Mouse (Mus musculus) intestine, embryonic 15.5 days (tissue): ENCODE data around the gene Glb1. TPM values are rescaled to one million over a fixed set of nuclear protein-coding genes. Genes with fewer than 3 reads are reported as not detected.

Experiments
- ATAC-seq: fragments of 200-750 bp; cut with Nextera tagmentation; 2 replicates; pipeline ENCODE4 v1.8.0; 2017; ENCODE audit warnings: moderate TSS enrichment, moderate library complexity
- H3K27ac ChIP-seq: fragments of 300-500 bp; sonication (generic); 2 replicates; pipeline ENCODE4 v1.5.1; 2015; ENCODE audit warnings: mild to moderate bottlenecking, inconsistent platforms
- H3K27me3 ChIP-seq: fragments of 300-500 bp; sonication (generic); replicated peaks from 2 replicates; pipeline ENCODE4 v1.6.1; 2015; ENCODE audit warnings: inconsistent platforms
- H3K36me3 ChIP-seq: fragments of 300-500 bp; sonication (generic); 2 replicates; pipeline ENCODE4 v1.6.1; 2015; ENCODE audit warnings: inconsistent platforms
- H3K4me1 ChIP-seq: fragments of 300-500 bp; sonication (generic); replicated peaks from 2 replicates; pipeline ENCODE4 v1.6.1; 2015; ENCODE audit warnings: inconsistent platforms
- H3K4me2 ChIP-seq: fragments of 300-500 bp; sonication (generic); replicated peaks from 2 replicates; pipeline ENCODE4 v1.6.1; 2015; ENCODE audit warnings: mild to moderate bottlenecking, inconsistent platforms
- H3K4me3 ChIP-seq: fragments of 300-500 bp; sonication (generic); replicated peaks from 2 replicates; pipeline ENCODE4 v1.5.1; 2015; ENCODE audit warnings: inconsistent platforms
- H3K9ac ChIP-seq: fragments of 300-500 bp; sonication (generic); 2 replicates; pipeline ENCODE4 v1.6.1; 2015; ENCODE audit warnings: inconsistent platforms
- H3K9me3 ChIP-seq: fragments of 300-500 bp; sonication (generic); 2 replicates; pipeline ENCODE4 v1.6.1; 2016; ENCODE audit warnings: inconsistent platforms
- WGBS: fragments of 180-500 bp; shearing (Covaris S2); methylation state at CpG from one replicate; pipeline ENCODE4 v1.1.7; 2015; 5-methylcytosine and 5-hydroxymethylcytosine counted together
- polyA plus RNA-seq: library from polyadenylated mRNA; unstranded; fragments of >200 nt; fragmentation: Nextera tagmentation; extraction: Ambion mirVana; gene quantifications from 2 replicates; pipeline ENCODE4 v1.2.1, GENCODE M21; 2015

Glb1 gene
- polyA plus RNA-seq, 1 experiment from 2014 or later = 157 TPM

DNA sequence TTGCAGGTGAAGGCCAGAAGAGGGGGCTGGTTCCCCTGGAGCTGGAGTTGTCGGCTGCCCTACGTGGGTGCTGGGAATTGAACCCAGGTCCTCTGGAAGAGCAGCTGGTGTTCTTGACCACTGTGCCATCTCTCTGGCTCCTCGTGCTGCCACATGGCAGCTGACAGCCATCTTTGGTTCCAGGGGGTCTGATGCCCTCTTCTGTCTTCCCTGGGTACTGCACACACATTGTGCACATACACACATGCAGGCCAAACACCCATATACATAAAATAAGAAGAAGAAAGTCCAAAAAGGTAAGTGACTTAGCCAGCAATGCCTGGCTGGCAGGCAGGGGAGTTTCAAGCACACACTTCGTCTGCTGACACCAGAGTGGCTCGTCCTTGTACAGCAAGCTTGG is 24.7 kb downstream of the Glb1 start:
- Histone ChIP-seq H3K27ac (no peak overlapping the region), H3K27me3 (no peaks in the 10 kb centered on the region), H3K36me3 (peaks cover 8% of the 10 kb centered on the region), H3K9me3 (no peaks in the 10 kb centered on the region), H3K4me1 (no peaks in the 10 kb centered on the region), H3K9ac (no peak overlapping the region), H3K4me2 (no peak overlapping the region), H3K4me3 (no peak overlapping the region)
- ATAC-seq = no peak
- 94% methylated on average over 5 of the region's 5 CpGs for WGBS

DNA sequence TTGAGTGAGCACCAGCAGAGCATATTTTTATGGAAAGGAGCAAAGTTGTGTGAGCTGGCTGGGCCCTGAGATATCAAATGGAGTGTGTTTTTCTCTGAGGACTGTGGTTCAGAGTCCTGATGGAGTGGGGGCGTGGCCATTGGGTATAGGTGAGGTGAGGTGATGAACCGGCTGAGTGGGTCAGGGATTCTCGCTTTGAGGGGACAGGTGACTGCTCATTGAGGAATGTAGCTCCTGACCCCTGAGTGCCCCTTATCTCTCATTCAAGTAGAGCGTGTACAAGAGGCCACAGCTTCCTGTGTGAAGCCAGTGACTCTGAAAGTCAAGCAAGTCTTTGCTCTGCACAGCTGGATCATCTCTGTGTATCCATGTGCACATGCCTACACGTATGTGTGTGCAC is 25.3 kb downstream of the Glb1 start:
- WGBS = 78% methylated on average over 5 of the region's 5 CpGs
- no peak for ATAC-seq
- Histone ChIP-seq H3K36me3 (peaks cover 8% of the 10 kb centered on the region), H3K9me3 (no peaks in the 10 kb centered on the region), H3K27ac (no peak overlapping the region), H3K4me3 (no peak overlapping the region), H3K4me1 (no peaks in the 10 kb centered on the region), H3K4me2 (no peak overlapping the region), H3K9ac (no peak overlapping the region), H3K27me3 (no peaks in the 10 kb centered on the region)

DNA sequence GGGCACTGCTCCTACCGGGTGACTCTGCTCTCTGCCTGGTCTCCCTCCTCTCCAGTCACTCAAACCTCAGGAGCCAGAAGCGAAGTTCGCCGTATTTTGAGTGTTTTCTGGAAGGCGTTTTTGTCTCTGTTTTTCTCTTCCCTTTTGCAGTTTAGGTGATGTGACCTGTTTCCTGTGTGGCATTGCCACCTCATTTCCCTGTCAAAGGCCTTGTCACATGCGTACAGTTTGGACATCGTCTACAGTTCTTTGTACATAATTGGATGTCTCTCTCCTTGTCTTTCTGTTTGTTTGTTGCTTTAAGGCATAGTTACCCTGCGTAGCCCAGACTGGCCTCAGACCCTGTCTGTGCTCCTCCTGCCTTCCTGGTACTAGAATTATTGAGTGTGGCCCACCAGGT is 26.5 kb downstream of the Glb1 start:
- H3K36me3 ChIP-seq = peaks cover 8% of the 10 kb centered on the region
- H3K4me2 ChIP-seq = no peak overlapping the region
- H3K27me3 ChIP-seq = no peaks in the 10 kb centered on the region
- H3K9me3 ChIP-seq = no peaks in the 10 kb centered on the region
- WGBS = 86% methylated on average over 8 of the region's 8 CpGs
- H3K9ac ChIP-seq = no peak overlapping the region
- H3K27ac ChIP-seq = no peak overlapping the region
- no peak overlapping the region for H3K4me3 ChIP-seq
- no peaks in the 10 kb centered on the region for H3K4me1 ChIP-seq
- no peak for ATAC-seq

DNA sequence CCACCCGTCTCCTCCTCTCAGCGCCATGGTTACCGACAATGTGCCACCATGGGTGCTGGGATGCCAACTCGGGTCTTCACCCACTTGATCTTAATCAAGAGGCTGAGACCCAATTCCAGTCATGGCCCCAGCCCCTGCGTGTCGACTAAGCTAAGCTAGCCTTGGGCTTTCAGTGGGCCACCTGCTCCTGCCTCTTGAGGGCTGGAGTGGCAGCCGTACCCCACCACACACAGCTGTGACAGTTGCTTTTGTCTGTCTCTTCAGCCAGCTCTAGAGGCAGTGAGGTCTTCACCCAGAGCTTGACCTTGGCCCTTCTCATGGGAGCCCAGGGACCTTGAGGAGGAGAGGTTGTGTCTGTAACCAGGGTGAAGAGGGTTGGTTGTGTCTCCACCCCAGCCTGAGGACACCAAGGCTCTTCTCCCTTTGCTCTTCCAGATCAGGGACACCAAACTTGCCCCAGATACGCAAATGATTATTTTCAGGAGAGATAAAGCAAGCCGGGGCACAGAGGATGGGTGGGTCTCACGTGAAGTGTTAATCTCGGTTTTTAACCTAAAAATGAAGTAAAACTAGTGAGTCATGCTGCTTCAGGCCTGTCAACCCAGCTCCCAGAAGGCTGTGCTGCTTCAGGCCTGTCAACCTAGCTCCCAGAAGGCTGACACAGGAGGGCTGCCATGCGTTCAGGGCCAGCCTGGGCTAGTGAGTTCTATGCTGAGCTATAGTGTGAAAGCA is 27.4 kb downstream of the Glb1 start:
- H3K27me3 ChIP-seq = no peaks in the 10 kb centered on the region
- ATAC-seq = peak; percentile 13; the same call in 1 of the 2 replicates
- H3K36me3 ChIP-seq = peaks cover 10% of the 10 kb centered on the region
- no peak overlapping the region for H3K27ac ChIP-seq
- no peaks in the 10 kb centered on the region for H3K4me1 ChIP-seq
- no peaks in the 10 kb centered on the region for H3K9me3 ChIP-seq
- H3K9ac ChIP-seq = no peak overlapping the region
- no peak overlapping the region for H3K4me3 ChIP-seq
- no peak overlapping the region for H3K4me2 ChIP-seq
- 85% methylated on average over 12 of the region's 12 CpGs for WGBS

DNA sequence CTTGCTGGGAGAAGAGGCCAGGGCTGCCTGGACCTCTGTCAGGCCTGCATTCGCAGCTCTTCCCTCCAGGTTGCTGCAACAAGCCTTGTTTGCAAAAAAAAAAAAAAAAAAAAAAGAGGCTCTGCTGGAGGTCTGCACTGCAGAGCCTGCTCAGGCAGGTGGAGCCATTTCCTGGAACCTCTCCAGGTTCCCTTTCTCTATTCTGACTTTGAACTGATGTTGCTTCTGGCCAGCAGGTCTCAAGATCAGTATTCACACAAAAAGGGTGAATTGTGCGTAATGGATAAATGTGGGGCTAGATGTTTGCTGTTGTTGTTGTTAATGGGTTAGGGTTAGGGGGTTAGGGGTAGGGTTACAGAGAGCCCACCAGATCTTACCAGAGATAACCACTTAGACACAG is 34.8 kb downstream of the Glb1 start:
- no peak overlapping the region for H3K4me2 ChIP-seq
- H3K9me3 ChIP-seq = no peaks in the 10 kb centered on the region
- peaks cover 8% of the 10 kb centered on the region; the same call in 1 of the 2 replicates for H3K36me3 ChIP-seq
- H3K9ac ChIP-seq = no peak overlapping the region
- no peak overlapping the region for H3K4me3 ChIP-seq
- H3K27me3 ChIP-seq = no peaks in the 10 kb centered on the region
- no peak for ATAC-seq
- H3K27ac ChIP-seq = no peak overlapping the region
- 85% methylated on average over 2 of the region's 2 CpGs for WGBS
- no peaks in the 10 kb centered on the region for H3K4me1 ChIP-seq

DNA sequence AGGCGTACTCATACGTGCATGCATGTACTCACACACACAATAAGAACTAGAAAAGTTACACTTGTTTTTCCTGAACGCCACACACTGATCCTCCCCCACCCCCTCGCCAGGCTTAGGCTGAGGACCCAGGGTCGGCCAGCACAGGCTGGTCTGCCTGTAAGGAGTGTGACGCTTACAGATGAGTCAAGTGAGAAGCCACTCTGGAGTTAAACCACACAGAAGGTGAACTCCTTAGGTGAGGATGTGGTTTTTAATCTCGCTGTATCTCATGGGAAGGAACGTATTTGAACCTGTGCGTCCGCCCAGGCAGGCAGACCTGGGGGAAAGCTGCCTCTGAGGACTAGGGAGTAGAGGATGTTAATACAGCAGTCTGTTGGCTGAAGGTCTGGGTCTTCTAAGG is 39.7 kb downstream of the Glb1 start:
- H3K27me3 ChIP-seq = no peaks in the 10 kb centered on the region
- no peaks in the 10 kb centered on the region for H3K4me1 ChIP-seq
- no peaks in the 10 kb centered on the region for H3K9me3 ChIP-seq
- no peak overlapping the region for H3K9ac ChIP-seq
- no peak overlapping the region for H3K4me3 ChIP-seq
- H3K36me3 ChIP-seq = peaks cover 5% of the 10 kb centered on the region; the same call in 1 of the 2 replicates
- no peak for ATAC-seq
- 88% methylated on average over 10 of the region's 10 CpGs for WGBS
- H3K27ac ChIP-seq = no peak overlapping the region
- no peak overlapping the region for H3K4me2 ChIP-seq

DNA sequence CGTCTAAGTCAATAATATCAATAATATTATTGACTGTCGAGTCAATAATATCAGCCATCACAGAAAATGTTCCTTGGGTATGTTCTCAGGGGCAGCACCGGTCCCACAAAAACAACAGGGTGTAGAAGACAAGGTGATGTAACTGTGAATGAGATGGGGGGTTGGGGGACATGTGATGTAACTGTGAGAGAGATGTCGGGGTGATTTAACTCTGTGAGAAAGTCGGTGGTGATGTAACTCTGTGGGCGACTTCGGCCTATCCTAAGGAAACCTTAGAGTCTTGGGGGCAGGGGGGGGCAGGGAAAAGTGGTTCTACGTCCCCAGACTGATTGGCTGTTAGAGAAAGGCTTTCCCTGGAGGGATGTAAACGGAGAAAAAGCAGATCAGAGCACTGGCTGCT is 41.3 kb downstream of the Glb1 start:
- Histone ChIP-seq H3K4me2 (no peak overlapping the region), H3K4me3 (no peak overlapping the region), H3K27me3 (no peaks in the 10 kb centered on the region), H3K9me3 (no peaks in the 10 kb centered on the region), H3K27ac (no peak overlapping the region), H3K9ac (no peak overlapping the region), H3K4me1 (no peaks in the 10 kb centered on the region), H3K36me3 (no peaks in the 10 kb centered on the region)
- 95% methylated on average over 9 of the region's 9 CpGs for WGBS
- ATAC-seq = no peak

DNA sequence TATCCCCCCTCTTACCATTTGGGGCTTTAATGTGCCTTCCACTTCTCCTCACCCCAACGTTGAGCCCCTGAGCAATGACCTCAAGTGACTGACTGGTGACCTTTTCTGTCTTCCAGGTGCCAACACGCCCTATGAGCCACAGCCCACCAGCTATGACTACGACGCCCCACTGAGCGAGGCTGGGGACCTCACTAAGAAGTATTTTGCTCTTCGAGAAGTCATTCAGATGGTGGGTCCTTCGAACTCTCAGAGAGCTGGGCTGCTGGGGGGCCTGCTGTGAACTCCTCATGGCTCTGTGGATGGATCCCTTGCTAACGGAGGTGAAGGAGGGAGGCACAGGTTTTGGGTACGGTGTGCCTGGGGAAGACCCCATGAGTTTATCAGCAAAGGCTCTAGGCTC is 42.0 kb downstream of the Glb1 start:
- H3K4me2 ChIP-seq = no peak overlapping the region
- no peak overlapping the region for H3K27ac ChIP-seq
- no peak for ATAC-seq
- WGBS = 88% methylated on average over 9 of the region's 9 CpGs
- H3K9ac ChIP-seq = no peak overlapping the region
- no peak overlapping the region for H3K4me3 ChIP-seq
- no peaks in the 10 kb centered on the region for H3K4me1 ChIP-seq
- no peaks in the 10 kb centered on the region for H3K27me3 ChIP-seq
- no peaks in the 10 kb centered on the region for H3K36me3 ChIP-seq
- no peaks in the 10 kb centered on the region for H3K9me3 ChIP-seq

DNA sequence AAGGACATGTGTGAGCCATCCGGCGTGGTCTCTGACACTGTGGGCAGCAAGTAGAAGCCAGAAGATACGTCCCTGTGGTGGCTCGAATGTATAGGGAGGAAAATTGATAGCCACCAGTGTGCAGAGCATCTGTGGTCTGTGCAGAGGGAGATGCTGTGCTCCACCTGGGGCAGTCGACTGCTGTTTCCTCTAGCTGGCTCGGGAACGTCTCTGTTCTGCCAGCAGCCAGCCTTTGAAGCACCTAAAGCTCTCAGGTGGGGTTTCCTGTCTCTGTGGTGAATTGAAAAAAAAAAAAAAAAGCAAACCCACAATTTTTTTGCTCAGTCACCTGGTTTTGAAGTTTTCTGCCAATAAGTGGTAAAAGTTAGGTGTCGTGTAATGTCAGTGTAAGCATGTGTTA is 42.5 kb downstream of the Glb1 start:
- WGBS = 88% methylated on average over 8 of the region's 8 CpGs
- H3K4me2 ChIP-seq = no peak overlapping the region

DNA sequence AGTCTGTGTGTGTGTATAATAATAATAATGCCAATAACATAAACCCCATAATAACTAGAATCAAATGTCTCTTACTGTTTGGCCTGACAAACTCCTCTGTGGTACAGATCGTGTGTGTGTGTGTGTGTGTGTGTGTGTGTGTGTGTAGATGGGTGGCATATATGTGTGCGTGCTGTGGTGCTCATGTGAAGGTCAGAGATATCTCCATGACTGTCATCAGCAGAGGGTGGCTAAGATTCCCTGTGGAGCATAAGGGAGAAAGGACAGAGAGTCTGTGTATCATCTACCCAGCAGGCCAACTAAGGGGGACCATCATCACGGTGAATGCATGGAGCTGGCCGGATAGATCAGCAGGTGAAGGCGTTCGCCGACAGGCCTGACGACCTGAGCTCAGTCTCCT is 46.0 kb downstream of the Glb1 start:
- no peak overlapping the region for H3K4me2 ChIP-seq
- no peak overlapping the region for H3K4me3 ChIP-seq
- no peaks in the 10 kb centered on the region for H3K27me3 ChIP-seq
- no peaks in the 10 kb centered on the region for H3K4me1 ChIP-seq
- no peak overlapping the region for H3K9ac ChIP-seq
- H3K27ac ChIP-seq = no peak overlapping the region
- H3K36me3 ChIP-seq = no peaks in the 10 kb centered on the region
- ATAC-seq = no peak
- WGBS = 96% methylated on average over 8 of the region's 8 CpGs
- H3K9me3 ChIP-seq = no peaks in the 10 kb centered on the region

More for the DNA sequence above, 42.5 kb downstream of the Glb1 start:
- Histone ChIP-seq H3K4me1 (no peaks in the 10 kb centered on the region), H3K27ac (no peak overlapping the region), H3K27me3 (no peaks in the 10 kb centered on the region), H3K9ac (no peak overlapping the region), H3K36me3 (no peaks in the 10 kb centered on the region), H3K9me3 (no peaks in the 10 kb centered on the region), H3K4me3 (no peak overlapping the region)
- ATAC-seq = no peak

DNA sequence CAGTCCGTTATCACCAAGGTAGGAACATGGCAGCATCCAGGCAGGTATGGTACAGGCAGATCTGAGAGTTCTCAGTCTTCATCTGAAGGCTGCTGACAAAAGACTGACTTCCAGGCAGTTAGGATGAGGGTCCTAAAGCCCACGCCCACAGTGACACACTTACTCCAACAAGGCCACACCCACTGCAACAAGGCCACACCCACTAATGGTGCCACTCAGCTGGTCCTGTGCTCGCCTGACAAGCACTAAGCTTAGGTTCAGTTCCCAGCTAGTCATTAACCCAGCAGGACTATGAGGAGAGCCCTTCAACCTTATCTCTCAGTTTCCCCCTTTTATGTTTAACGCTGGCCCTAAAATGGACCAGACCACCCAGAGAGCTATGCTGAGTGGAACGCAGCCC is 47.8 kb downstream of the Glb1 start:
- Histone ChIP-seq H3K9me3 (no peaks in the 10 kb centered on the region), H3K27me3 (no peaks in the 10 kb centered on the region), H3K36me3 (no peaks in the 10 kb centered on the region), H3K4me3 (no peak overlapping the region), H3K27ac (no peak overlapping the region), H3K4me1 (no peaks in the 10 kb centered on the region), H3K4me2 (no peak overlapping the region), H3K9ac (no peak overlapping the region)
- ATAC-seq = no peak
- 71% methylated on average over 5 of the region's 5 CpGs for WGBS

DNA sequence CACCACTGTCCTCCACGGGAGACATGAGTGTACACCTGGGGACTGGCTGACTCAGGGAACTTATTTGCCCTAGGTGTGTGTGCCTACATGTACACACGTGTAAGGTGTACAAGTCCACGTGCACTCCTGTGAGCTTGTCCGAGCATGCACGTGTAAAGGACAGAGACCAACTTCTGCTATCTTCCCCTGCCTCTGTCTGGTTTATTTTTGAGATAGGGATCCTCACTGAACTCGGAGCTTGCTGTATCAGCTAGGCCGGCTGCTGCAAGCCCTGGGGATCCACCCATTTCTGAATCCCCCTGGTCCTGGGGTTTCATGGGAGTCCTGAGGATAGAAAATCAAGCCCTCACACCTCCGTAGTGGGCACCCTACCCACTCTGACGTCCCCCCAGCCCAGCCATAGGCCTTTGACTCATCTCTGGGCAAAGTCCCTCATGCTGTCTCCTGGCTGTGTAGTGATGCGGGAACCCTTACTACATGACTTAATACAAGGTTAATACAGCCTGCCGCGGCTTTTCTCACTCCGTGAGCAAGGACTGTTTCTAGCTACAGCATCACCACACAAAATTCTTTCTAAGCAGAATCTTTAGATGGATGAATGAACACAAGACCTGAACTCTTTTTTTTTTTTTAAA is 48.4 kb downstream of the Glb1 start:
- H3K36me3 ChIP-seq = no peaks in the 10 kb centered on the region

DNA sequence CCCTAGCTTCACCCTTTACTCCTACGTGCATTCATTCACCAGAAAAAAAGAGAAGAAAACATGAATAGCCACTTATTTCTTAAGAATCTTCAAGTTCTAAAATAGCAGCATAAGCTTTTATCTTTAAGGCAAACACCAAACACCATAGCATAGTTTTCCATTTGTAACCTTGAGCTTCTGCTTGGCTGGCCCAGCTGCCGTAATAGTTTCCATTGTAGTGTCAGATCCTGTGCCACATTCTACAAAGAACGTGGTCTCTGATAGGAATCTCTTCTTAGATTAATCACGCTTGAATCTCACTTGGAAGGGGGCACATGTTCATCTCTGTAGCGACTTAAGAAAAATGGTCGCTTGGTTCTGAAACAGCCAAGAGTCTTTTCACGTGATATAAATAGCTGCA is 50.7 kb downstream of the Glb1 start:
- 85% methylated on average over 7 of the region's 7 CpGs for WGBS
- Histone ChIP-seq H3K9me3 (no peaks in the 10 kb centered on the region), H3K4me1 (no peaks in the 10 kb centered on the region), H3K4me3 (no peak overlapping the region), H3K27me3 (no peaks in the 10 kb centered on the region), H3K36me3 (no peaks in the 10 kb centered on the region), H3K9ac (no peak overlapping the region), H3K4me2 (no peak overlapping the region), H3K27ac (no peak overlapping the region)
- ATAC-seq = no peak

More for the DNA sequence above, 48.4 kb downstream of the Glb1 start:
- WGBS = 87% methylated on average over 13 of the region's 13 CpGs
- Histone ChIP-seq H3K27me3 (no peaks in the 10 kb centered on the region), H3K9me3 (no peaks in the 10 kb centered on the region), H3K27ac (no peak overlapping the region), H3K4me2 (no peak overlapping the region), H3K9ac (no peak overlapping the region), H3K4me3 (no peak overlapping the region), H3K4me1 (no peaks in the 10 kb centered on the region)
- ATAC-seq = no peak
